Mouse (Mus musculus) brown adipose tissue, adult 24 weeks (tissue): ENCODE results near the gene Hdac4. TPM values are rescaled to one million over a fixed set of nuclear protein-coding genes. Genes with fewer than 3 reads are reported as not detected.
A peak's percentile ranks its signal among the peaks of the same experiment; 100 is the strongest.

Experiments used
- H3K27ac ChIP-seq: fragments of 200-500 bp; replicated peaks from 2 replicates; pipeline ENCODE4 v1.5.1; 2012; ENCODE audit warnings: low read depth, mild to moderate bottlenecking, low read length
- H3K4me1 ChIP-seq: fragments of 200-500 bp; 2 replicates; pipeline ENCODE4 v1.6.1; 2012; ENCODE audit warnings: low read length, mixed read lengths; ENCODE audit not compliant: control insufficient read depth, insufficient read depth, insufficient read length
- H3K4me3 ChIP-seq: fragments of 200-500 bp; 2 replicates; pipeline ENCODE4 v1.5.1; 2012; ENCODE audit warnings: low read depth, mild to moderate bottlenecking, low read length, moderate library complexity; ENCODE audit not compliant: insufficient read depth
- polyA plus RNA-seq: library from polyadenylated mRNA; stranded (reverse); fragments of >200 nt; gene quantifications from 2 replicates; pipeline ENCODE4 v1.2.4, GENCODE M21; 2012; ENCODE audit not compliant: missing spikeins, insufficient read depth, insufficient read length

The Hdac4 gene
- polyA plus RNA-seq, 1 experiment, result 4.9 TPM

DNA sequence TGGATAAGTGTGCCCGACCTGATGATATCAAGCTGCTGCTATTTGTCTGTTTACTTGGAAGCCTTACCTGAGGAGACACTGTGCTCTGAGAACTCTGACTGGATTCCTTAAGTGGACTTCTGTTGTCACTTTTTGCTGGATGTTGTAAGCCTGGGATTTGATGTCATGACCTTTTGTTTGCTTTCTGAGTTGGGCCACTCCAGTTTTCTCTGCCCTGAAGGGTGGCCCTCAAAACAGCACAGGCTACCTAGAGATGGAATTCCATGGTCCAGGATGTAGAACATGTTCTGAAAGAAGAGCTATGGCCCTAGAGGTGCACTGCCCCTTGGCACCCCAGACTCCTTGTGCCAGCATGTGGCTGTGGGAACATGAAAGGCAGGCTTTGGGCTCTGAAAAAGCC is 10.9 kb downstream of the Hdac4 start:
- no peak overlapping the region for H3K4me3 ChIP-seq
- H3K27ac ChIP-seq, result no peak overlapping the region
- no peaks in the 10 kb centered on the region for H3K4me1 ChIP-seq

DNA sequence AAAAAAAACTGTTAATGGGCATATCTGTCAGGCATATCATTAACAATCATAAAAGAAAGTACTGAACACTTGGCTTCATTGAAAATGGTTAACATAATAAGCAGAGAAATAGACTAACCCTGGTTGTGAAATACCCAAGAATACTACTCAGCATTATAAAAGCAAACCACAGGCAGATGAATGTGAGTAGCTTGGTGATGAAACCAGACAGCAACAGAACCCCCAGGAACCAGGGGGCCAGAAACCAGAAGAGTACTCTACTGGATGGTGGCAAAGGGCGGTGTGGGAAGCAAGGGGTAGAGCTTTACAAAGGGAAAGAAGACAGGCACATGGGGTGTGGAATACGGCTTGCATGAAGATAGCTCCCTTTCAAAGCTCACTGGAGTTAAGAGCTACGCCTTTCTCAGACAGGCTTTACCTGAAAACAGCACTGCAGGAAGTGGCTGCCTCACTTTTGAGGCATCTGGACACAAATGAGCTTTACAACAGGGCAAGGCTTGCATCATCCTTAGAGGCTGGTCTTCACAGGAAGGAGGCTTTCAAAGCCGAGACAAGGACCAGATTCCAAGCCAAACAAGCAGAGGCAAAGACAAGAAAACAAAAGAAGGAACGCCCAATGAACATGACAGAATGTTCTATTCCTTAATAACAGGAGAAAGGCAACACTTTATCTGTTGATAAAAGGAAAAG is 12.3 kb downstream of the Hdac4 start:
- H3K4me1 ChIP-seq, result peaks cover 3% of the 10 kb centered on the region; the same call in 1 of the 2 replicates
- H3K27ac ChIP-seq, result no peak overlapping the region
- H3K4me3 ChIP-seq, result no peak overlapping the region

DNA sequence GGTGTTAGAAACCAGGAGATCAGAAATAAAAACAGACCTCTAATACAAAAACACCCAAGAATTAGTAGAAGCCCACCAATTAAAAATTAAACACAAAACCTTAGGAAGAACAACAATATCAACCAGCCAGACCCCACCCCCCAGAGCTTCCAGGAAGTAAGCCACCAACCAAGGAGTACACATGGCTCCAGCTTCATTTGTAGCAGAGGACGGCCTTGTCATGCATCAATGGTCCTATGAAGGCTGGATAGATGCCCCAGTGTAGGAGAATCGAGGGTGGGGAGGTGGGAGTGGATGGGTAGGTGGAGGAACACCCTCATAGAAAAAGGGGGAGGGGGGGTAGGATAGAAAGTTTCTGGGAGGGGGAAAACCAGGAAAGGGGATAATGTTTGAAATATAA is 13.5 kb downstream of the Hdac4 start:
- no peak overlapping the region for H3K27ac ChIP-seq
- H3K4me1 ChIP-seq, result peaks cover 6% of the 10 kb centered on the region; the same call in 1 of the 2 replicates
- H3K4me3 ChIP-seq, result no peak overlapping the region

DNA sequence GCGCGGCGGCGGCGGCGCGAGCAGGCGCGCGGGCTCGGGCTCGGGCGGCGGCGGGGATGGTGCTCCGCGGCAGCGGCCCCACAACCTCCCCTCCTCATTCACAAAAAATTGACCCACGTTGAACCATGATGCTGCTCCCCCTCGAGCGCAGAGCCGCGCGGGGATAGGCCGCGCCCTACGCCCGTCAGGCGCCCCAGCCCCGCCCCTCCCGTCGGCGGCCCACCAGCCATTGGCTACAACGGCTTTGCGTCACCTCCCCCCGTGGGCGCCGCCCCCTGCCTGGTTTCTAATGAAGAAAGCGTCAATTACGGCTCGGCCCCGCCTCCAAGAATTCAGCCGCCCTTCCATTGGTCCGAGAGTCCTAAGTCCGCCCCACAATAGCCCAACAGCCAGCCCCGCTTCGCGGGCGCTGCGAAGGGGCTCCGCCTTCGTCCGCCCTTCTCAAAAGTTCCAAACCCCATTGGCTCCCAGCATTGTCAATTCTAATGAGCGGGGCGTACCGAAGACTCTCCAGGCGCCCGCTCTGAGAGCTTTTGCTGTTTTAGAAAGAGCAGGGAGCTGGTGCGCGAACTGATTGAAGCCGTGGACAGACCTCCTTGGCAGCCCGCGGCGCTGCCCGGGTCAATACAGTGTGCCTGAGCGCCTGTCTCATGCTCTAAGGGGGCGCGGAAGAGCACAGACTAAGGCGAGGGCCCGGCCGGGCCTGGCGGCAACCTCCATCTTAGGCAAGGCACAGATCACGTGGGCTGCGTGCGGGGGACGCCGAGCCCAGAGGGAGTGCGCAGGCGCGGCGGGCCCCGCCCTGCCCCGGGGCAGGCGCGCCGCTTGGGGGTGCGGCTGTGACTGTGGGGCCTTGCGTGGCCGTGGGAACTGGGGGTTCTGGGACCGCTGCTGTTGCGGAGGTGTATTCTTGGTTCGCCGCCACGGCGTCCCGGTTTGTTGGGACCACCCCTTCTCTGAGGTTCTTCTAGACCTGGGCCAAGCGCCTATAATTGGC is 15.1 kb downstream of the Hdac4 start:
- H3K4me3 ChIP-seq, result peak overlapping the region; percentile 81
- peaks cover 6% of the 10 kb centered on the region; the same call in 1 of the 2 replicates for H3K4me1 ChIP-seq
- H3K27ac ChIP-seq, result peak overlapping the region; percentile 93

DNA sequence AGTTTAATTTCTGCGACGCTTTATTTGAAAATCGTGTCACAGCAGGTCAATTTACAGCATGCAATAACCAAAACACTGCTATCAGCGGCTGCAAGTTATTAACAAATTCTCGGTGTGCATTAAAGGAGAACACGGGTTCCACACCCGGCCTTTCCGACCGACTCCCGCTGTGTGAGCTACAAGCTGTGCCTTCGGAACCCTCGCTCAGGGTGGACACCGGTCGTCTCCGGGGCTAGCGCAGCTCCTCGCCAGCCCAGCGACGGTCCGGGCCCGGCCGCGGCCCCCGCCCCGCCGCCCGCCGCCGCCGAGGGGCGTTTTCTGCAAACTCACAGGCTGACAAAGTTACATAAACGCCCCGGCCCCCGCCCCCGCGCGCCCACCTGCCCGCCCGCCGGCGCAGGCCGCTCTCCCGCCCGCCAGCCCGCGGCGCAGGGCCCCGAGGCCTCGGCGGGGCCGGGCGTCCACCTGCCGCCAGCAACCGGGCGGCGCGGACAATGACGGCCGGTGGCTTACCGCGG is 16.0 kb downstream of the Hdac4 start:
- peaks cover 14% of the 10 kb centered on the region for H3K4me1 ChIP-seq
- peak overlapping the region; percentile 9; the same call in 1 of the 2 replicates for H3K27ac ChIP-seq

DNA sequence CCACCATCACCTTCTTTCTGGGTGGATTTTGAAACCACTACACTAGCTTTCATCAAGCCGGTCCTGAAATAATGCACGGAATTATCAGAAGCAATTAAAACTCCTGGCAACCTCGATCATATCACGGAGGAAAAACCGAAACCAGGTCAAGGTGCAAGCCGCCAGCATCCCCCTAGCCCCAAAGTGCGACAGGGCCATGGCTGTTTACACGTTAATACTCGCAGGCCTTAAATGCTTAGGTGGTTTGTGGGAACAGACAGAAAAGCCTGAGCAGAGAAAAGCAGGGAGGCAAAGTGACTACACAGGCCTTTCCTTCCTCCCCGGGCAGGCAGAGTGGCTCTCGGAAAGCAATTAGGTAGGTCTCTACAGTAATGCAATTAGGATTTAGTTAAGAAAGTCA is 16.4 kb downstream of the Hdac4 start:
- peaks cover 14% of the 10 kb centered on the region for H3K4me1 ChIP-seq
- peak overlapping the region; percentile 77 for H3K4me3 ChIP-seq
- no peak overlapping the region for H3K27ac ChIP-seq

More for the DNA sequence above, 16.0 kb downstream of the Hdac4 start:
- H3K4me3 ChIP-seq, result peak overlapping the region; percentile 77

DNA sequence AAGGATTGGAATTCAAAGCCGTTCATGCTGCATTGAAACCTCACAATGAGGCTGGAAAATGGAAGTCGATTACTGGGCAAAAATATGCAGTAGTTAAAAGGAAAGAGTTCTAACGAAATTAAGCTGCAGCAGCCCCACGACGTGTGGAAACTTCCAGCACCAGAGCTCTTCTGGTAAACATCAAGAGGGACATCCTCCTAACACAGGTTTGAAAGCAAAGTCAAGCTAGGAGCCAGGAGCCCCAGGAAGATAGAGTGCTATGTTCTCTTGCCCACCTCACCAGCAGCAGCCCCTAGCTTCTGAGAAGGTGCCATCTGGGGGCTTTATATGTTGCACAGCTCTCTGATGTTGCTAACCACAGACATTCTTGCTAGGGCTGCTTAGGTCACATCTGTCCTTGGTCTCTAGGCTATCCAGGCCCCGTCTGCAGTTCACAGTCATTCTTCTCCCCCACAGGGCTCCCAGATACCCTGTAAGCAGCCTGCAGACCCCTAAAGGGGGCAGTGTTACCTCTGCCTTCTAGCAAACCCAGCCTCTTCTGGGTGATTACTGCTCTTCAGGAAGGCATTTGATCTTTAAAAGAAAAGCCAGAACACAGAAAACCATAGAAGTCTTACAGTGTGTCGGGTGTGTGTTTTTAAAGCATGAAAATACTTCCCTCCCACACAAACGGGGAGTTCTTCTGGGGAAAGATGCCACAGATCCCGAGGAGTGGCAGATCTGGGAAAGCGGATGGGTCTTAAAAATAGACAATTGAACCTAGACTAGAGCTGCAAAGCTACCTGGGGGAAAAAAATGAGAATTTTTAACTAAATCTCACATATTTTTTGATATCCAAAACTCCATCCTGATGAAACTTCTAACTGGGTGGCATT is 17.2 kb downstream of the Hdac4 start:
- no peak overlapping the region for H3K4me3 ChIP-seq
- peaks cover 14% of the 10 kb centered on the region for H3K4me1 ChIP-seq
- no peak overlapping the region for H3K27ac ChIP-seq

DNA sequence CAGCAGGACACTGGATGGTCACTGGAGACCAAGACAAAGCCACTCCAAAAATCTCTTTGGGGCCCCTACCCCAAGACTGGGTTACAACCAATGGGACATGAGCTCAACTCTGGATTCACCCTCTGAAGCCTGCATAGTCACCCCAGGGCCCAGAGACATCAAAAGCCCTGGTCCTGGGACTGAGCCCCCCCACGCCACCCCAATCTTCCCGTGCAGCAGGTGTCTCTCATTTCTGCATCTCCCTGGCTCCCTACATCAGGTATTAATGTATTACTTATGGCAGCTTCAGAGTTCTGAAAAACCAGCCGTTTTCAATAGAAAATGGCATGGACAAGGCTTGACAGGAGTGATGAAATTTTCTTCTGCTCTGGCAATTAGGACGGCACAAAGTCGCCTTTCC is 17.9 kb downstream of the Hdac4 start:
- H3K27ac ChIP-seq, result no peak overlapping the region
- H3K4me3 ChIP-seq, result no peak overlapping the region
- peaks cover 14% of the 10 kb centered on the region for H3K4me1 ChIP-seq

DNA sequence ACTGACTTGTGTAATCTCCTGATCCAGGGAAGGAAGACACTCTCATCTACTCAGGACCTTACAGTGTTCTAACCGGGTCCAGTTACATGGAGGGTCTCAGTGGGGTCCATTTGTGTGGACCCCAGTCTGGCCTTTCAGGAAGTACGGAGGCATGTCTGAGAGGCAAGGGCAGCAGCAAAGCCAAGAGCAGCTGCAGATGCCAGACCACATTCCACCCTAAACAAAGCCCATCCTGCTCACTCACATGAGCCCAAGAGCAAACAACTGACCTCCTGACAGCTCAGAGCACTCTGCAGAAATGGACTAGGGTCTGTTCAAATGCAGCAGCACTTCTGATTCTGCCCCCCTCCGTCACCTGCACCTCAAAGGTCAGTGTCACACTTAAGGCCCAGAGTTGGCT is 18.3 kb downstream of the Hdac4 start:
- Histone ChIP-seq H3K27ac (no peak overlapping the region), H3K4me1 (peaks cover 14% of the 10 kb centered on the region)

DNA sequence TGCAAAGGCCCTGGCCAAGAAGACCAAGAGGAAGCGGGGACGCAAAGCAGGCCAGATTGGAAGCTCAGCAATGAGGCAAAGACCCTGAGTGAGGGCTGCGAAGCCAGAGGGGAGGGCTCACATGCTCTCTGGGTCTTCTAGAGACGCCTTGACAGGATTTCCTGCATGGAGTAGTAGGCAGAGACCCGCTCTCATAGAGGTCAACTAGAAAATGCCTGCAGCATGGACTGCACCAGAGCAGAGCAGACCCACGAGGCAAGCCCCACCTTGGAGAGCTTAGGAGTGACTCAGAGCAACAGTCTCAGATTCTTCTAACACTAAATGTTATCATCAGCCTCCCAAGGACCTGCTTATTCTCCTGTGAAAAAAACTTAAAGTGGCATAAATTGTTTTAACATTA is 20.2 kb downstream of the Hdac4 start:
- no peak overlapping the region for H3K27ac ChIP-seq
- H3K4me1 ChIP-seq, result peaks cover 15% of the 10 kb centered on the region
- H3K4me3 ChIP-seq, result no peak overlapping the region

More for the DNA sequence above, 18.3 kb downstream of the Hdac4 start:
- no peak overlapping the region for H3K4me3 ChIP-seq

DNA sequence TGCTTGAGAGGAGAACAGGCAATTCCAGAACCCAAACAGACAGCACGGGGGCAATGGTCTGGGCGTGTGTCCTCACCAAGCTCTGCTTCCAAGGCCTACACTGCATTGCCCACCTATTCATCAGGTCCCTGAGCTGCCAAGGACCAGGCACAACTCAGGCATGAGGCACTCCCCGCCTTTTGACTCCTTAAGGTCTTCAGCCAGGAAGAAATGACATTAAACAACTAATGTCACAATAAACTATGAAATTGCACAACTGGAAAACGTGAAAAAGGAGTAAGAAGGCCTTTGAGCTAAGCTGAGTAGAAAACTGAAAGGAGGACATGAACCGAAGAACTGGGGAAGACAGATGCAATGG is 20.6 kb downstream of the Hdac4 start:
- H3K4me1 ChIP-seq, result peaks cover 15% of the 10 kb centered on the region
- H3K4me3 ChIP-seq, result no peak overlapping the region
- H3K27ac ChIP-seq, result no peak overlapping the region

DNA sequence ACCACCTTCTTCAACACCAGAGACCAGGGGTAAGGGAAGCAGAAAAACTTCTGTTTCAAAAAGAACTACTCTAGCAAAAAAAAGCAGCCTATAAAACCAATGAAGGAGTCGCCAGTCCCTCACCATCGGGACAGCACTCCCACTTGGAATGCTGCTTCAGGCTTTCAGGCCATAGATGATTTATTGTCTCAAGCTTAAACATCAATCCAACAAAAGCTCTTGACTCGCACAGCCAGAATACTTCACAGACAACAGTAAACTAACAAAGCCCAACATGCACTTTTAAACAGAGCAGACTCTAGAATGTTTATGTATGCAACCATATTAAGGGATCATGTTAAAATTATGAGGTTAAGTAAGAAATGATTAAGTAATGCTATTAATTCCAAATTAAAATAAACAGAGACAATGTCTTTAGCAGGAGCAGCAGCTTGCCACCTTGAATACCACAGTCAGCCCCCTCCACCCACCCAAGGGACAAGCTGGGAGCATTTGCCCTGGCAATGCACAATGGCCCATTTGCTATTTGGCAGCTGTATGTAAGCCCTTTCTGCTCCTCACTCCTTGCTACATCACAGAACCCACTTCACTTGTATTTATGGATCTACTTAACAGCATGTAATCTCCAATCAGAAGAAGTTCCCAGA is 21.1 kb downstream of the Hdac4 start:
- H3K4me1 ChIP-seq, result peaks cover 15% of the 10 kb centered on the region

DNA sequence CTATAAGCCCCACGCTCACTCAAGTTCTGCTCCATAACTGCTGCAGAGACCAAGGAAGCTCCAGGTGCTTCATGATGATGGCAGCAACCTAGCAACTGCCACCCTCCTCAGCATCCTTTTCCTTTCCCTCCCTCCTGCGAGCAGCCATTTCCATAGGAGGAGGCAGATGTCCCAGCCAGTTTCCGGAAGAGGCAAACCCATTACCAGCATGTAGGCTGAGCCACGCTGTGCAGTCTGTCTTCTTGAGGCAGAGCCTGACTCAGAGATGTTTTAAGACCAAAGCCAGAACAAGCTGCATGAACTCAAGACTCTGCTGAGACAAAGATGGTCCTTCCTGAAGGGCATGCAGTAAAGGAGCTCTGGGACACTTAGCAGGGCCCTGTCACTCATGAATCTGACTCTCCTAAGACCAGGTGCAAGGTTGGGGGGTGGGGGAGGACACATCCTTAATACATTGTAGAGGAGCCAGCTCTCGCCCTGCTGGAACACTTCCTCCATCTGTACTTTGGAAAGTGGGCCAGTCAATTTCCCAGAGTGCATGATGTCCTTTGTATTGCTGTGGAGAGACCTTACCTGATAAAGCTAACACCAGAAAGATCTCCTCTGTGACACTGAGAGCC is 24.8 kb downstream of the Hdac4 start:
- peaks cover 18% of the 10 kb centered on the region for H3K4me1 ChIP-seq
- no peak overlapping the region for H3K4me3 ChIP-seq
- no peak overlapping the region for H3K27ac ChIP-seq

More for the DNA sequence above, 21.1 kb downstream of the Hdac4 start:
- Histone ChIP-seq H3K4me3 (no peak overlapping the region), H3K27ac (no peak overlapping the region)

DNA sequence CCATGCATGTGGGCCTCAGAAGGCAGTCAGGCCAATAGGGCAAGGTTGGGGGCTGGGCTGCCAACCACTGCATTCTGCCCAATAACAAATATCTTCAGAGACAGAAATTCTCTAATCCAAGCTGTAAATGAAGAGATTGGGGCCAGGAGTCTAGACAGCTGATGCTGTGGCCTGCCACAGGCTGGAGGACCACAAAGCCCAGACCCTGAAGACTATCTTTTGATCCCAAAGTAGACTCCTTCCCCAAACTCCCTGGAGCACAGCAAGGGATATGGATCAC is 25.8 kb downstream of the Hdac4 start:
- peaks cover 12% of the 10 kb centered on the region for H3K4me1 ChIP-seq
- H3K4me3 ChIP-seq, result no peak overlapping the region
- H3K27ac ChIP-seq, result no peak overlapping the region
